Mouse (Mus musculus): ENCODE measurements around the gene Cisd3.
A peak's percentile ranks its signal among the peaks of the same experiment; 100 is the strongest.

The Cisd3 gene

GRCm38 (mm10) chr11:97662893-97663527 is 22.6 kb upstream of the Cisd3 start, which contains the start of gene Mllt6:
Mllt6 (plus strand) TSS chr11:97663414.
- DNase-seq (ENCODE audit: low read depth, low spot score): peak; percentile 63

GRCm38 (mm10) chr11:97663528-97664338 is 21.9 kb upstream of the Cisd3 start:
- DNase-seq (ENCODE audit: low read depth, low spot score): no peak

- no peak for DNase-seq (ENCODE audit: low read depth, low spot score)
These were observed 21.3 kb upstream of the Cisd3 start for GRCm38 (mm10) chr11:97664339-97664665.

- DNase-seq (ENCODE audit: low read depth, low spot score): no peak
These were observed 20.8 kb upstream of the Cisd3 start for GRCm38 (mm10) chr11:97664771-97665240.

GRCm38 (mm10) chr11:97665431-97665830 is 20.2 kb upstream of the Cisd3 start:
- no peak for DNase-seq (ENCODE audit: low read depth, low spot score)

- no peak for DNase-seq (ENCODE audit: low read depth, low spot score)
These were observed 19.4 kb upstream of the Cisd3 start for GRCm38 (mm10) chr11:97666221-97666620.

GRCm38 (mm10) chr11:97666794-97667193 is 18.8 kb upstream of the Cisd3 start:
- no peak for DNase-seq (ENCODE audit: low read depth, low spot score)

GRCm38 (mm10) chr11:97668160-97668559 is 17.5 kb upstream of the Cisd3 start:
- peak; percentile 56 for DNase-seq (ENCODE audit: low read depth, low spot score)

GRCm38 (mm10) chr11:97669268-97669667 is 16.4 kb upstream of the Cisd3 start:
- no peak for DNase-seq (ENCODE audit: low read depth, low spot score)

GRCm38 (mm10) chr11:97669829-97670228 is 15.8 kb upstream of the Cisd3 start:
- DNase-seq (ENCODE audit: low read depth, low spot score): peak; percentile 83

GRCm38 (mm10) chr11:97670234-97671176 is 15.1 kb upstream of the Cisd3 start:
- no peak for DNase-seq (ENCODE audit: low read depth, low spot score)

GRCm38 (mm10) chr11:97671177-97671527 is 14.5 kb upstream of the Cisd3 start:
- no peak for DNase-seq (ENCODE audit: low read depth, low spot score)

GRCm38 (mm10) chr11:97673148-97673547 is 12.5 kb upstream of the Cisd3 start:
- no peak for DNase-seq (ENCODE audit: low read depth, low spot score)

GRCm38 (mm10) chr11:97676050-97676754 is 9.4 kb upstream of the Cisd3 start:
- DNase-seq (ENCODE audit: low read depth, low spot score): no peak

- DNase-seq (ENCODE audit: low read depth, low spot score): no peak
These were observed 8.2 kb upstream of the Cisd3 start for GRCm38 (mm10) chr11:97677381-97677780.

GRCm38 (mm10) chr11:97677842-97678241 is 7.8 kb upstream of the Cisd3 start:
- DNase-seq (ENCODE audit: low read depth, low spot score): no peak

- DNase-seq (ENCODE audit: low read depth, low spot score): no peak
These were observed 7.3 kb upstream of the Cisd3 start for GRCm38 (mm10) chr11:97678301-97678700.

GRCm38 (mm10) chr11:97680430-97680829 is 5.2 kb upstream of the Cisd3 start:
- DNase-seq (ENCODE audit: low read depth, low spot score): no peak

GRCm38 (mm10) chr11:97682504-97683055 is 3.0 kb upstream of the Cisd3 start:
- DNase-seq (ENCODE audit: low read depth, low spot score): no peak

GRCm38 (mm10) chr11:97684063-97684680 is 1.5 kb upstream of the Cisd3 start:
- no peak for DNase-seq (ENCODE audit: low read depth, low spot score)

GRCm38 (mm10) chr11:97684766-97685165 is 860 bp upstream of the Cisd3 start:
- no peak for DNase-seq (ENCODE audit: low read depth, low spot score)
